Mouse (Mus musculus) spleen, embryonic (tissue): ENCODE results near the gene Olfr1366.
"Not testable (repeated sequence)": the region's sequence is repeated elsewhere in the genome, so short reads cannot be mapped to it uniquely, and the experiment has no call there.

Experiments
- CTCF ChIA-PET: fragments of 350-600 bp; sonication (Branson Sonifier 250); formaldehyde crosslinking; loops from one replicate; lab custom pipeline; 2022; lab: Charles Lee

Olfr1366 gene

GRCm38 (mm10) chr13:21542708-21543107 lies at the start of gene Olfr1366:
Gene Olfr1366 (minus strand): TSS chr13:21542808.
- CTCF ChIA-PET = no interaction called here

GRCm38 (mm10) chr13:21591618-21592017 lies 49.0 kb upstream of the Olfr1366 start:
- CTCF ChIA-PET = no interaction called here

GRCm38 (mm10) chr13:21581659-21582058 lies 39.1 kb upstream of the Olfr1366 start, which contains the start of gene Olfr1364:
Gene Olfr1364 (minus strand): TSS chr13:21581759.
- CTCF ChIA-PET = no interaction called here

- CTCF ChIA-PET = no interaction called here
Measured at GRCm38 (mm10) chr13:21559793-21560192, 17.2 kb upstream of the Olfr1366 start, which contains the start of gene Olfr1535. Gene Olfr1535 (minus strand): TSS chr13:21559893.

GRCm38 (mm10) chr13:21550416-21551110 lies 8.0 kb upstream of the Olfr1366 start:
- CTCF ChIA-PET = no interaction called here

GRCm38 (mm10) chr13:21549487-21549886 lies 6.9 kb upstream of the Olfr1366 start:
- CTCF ChIA-PET = interaction anchor here (0.7 kb wide), 1 partner anchor 304 kb away, joined by 9 read pairs; no protein-coding TSS in a partner anchor

GRCm38 (mm10) chr13:21530781-21531201 lies 11.8 kb downstream of the Olfr1366 start, which contains the start of gene Zkscan8:
Gene Zkscan8 (minus strand): TSS chr13:21531120.
- CTCF ChIA-PET = no interaction called here

- CTCF ChIA-PET = no interaction called here
Measured at GRCm38 (mm10) chr13:21530136-21530535, 12.5 kb downstream of the Olfr1366 start.

GRCm38 (mm10) chr13:21506221-21506649 lies 36.4 kb downstream of the Olfr1366 start:
- CTCF ChIA-PET = no interaction called here

GRCm38 (mm10) chr13:21502296-21502695 lies 40.3 kb downstream of the Olfr1366 start:
- CTCF ChIA-PET = no interaction called here

- CTCF ChIA-PET = not testable (repeated sequence)
Measured at GRCm38 (mm10) chr13:21501182-21501581, 41.4 kb downstream of the Olfr1366 start, which contains the start of gene Gm11273. Gene Gm11273 (minus strand): TSS chr13:21501418.

- CTCF ChIA-PET = no interaction called here
Measured at GRCm38 (mm10) chr13:21495080-21495479, 47.5 kb downstream of the Olfr1366 start, which contains the start of gene AK157302. Gene AK157302 (plus strand): TSS chr13:21495223.

- CTCF ChIA-PET = no interaction called here
Measured at GRCm38 (mm10) chr13:21492847-21493246, 49.8 kb downstream of the Olfr1366 start.

GRCm38 (mm10) chr13:21486881-21487280 lies 55.7 kb downstream of the Olfr1366 start:
- CTCF ChIA-PET = no interaction called here
